Mouse (Mus musculus) mouse trophoblast stem cell (cell line): Measurements from ENCODE around the gene Eif5a2.
"Not testable (repeated sequence)": the region's sequence is repeated elsewhere in the genome, so short reads cannot be mapped to it uniquely, and the experiment has no call there.

Experiments
- in situ Hi-C, 2 experiments: fragments of 300-500 bp; cut with MseI, MboI; formaldehyde crosslinking; loops; 2 replicates in 1 of 2; 3 replicates in 1 of 2; pipeline ENCODE4 v1.15.1; 2025

The Eif5a2 gene

GRCm38 (mm10) chr3:28780994-28781393 is at the start of gene Eif5a2:
Gene Eif5a2 (plus strand): TSS chr3:28781276.
- in situ Hi-C loops = no loop called here

GRCm38 (mm10) chr3:28734712-28735111 is 46.4 kb upstream of the Eif5a2 start:
- in situ Hi-C loops = loop anchor here in 1 of 2 experiments (25.0 kb wide), 1 partner anchor 572 kb away; no protein-coding TSS in a partner anchor

GRCm38 (mm10) chr3:28736981-28737380 is 44.1 kb upstream of the Eif5a2 start:
- in situ Hi-C loops = loop anchor here in 1 of 2 experiments (25.0 kb wide), 1 partner anchor 575 kb away; no protein-coding TSS in a partner anchor

GRCm38 (mm10) chr3:28740353-28740752 is 40.7 kb upstream of the Eif5a2 start:
- in situ Hi-C loops = loop anchor here (10.0 to 25.0 kb wide), 2 partner anchors 576 to 578 kb away; no protein-coding TSS in a partner anchor

GRCm38 (mm10) chr3:28743251-28743650 is 37.8 kb upstream of the Eif5a2 start:
- in situ Hi-C loops = loop anchor here (10.0 to 25.0 kb wide), 2 partner anchors 578 to 581 kb away; no protein-coding TSS in a partner anchor

GRCm38 (mm10) chr3:28745835-28746483 is 35.1 kb upstream of the Eif5a2 start:
- in situ Hi-C loops = loop anchor here (5.0 to 25.0 kb wide), 4 partner anchors 39 to 584 kb away; no protein-coding TSS in a partner anchor

GRCm38 (mm10) chr3:28748151-28748550 is 32.9 kb upstream of the Eif5a2 start:
- in situ Hi-C loops = loop anchor here (5.0 to 25.0 kb wide), 4 partner anchors 41 to 586 kb away; no protein-coding TSS in a partner anchor

- in situ Hi-C loops = loop anchor here (5.0 to 25.0 kb wide), 4 partner anchors 42 to 587 kb away; no protein-coding TSS in a partner anchor
Measured at GRCm38 (mm10) chr3:28748956-28749355, 32.1 kb upstream of the Eif5a2 start.

- in situ Hi-C loops = no loop called here
Measured at GRCm38 (mm10) chr3:28755477-28755876, 25.6 kb upstream of the Eif5a2 start.

GRCm38 (mm10) chr3:28761225-28761789 is 19.8 kb upstream of the Eif5a2 start:
- in situ Hi-C loops = no loop called here

GRCm38 (mm10) chr3:28766935-28767334 is 14.1 kb upstream of the Eif5a2 start:
- in situ Hi-C loops = no loop called here

GRCm38 (mm10) chr3:28768222-28768621 is 12.9 kb upstream of the Eif5a2 start:
- in situ Hi-C loops = no loop called here

GRCm38 (mm10) chr3:28772919-28773318 is 8.2 kb upstream of the Eif5a2 start:
- in situ Hi-C loops = not testable (repeated sequence)

GRCm38 (mm10) chr3:28775361-28775760 is 5.7 kb upstream of the Eif5a2 start:
- in situ Hi-C loops = no loop called here

GRCm38 (mm10) chr3:28775958-28776357 is 5.1 kb upstream of the Eif5a2 start:
- in situ Hi-C loops = no loop called here

GRCm38 (mm10) chr3:28776491-28776890 is 4.6 kb upstream of the Eif5a2 start:
- in situ Hi-C loops = no loop called here

GRCm38 (mm10) chr3:28780511-28780910 is 565 bp upstream of the Eif5a2 start:
- in situ Hi-C loops = no loop called here

GRCm38 (mm10) chr3:28781422-28781821 is 346 bp downstream of the Eif5a2 start:
- in situ Hi-C loops = no loop called here

- in situ Hi-C loops = no loop called here
Measured at GRCm38 (mm10) chr3:28781848-28782247, 772 bp downstream of the Eif5a2 start.

GRCm38 (mm10) chr3:28784176-28784575 is 3.1 kb downstream of the Eif5a2 start:
- in situ Hi-C loops = no loop called here

- in situ Hi-C loops = no loop called here
Measured at GRCm38 (mm10) chr3:28794835-28795234, 13.8 kb downstream of the Eif5a2 start.

GRCm38 (mm10) chr3:28805301-28806097 is 24.4 kb downstream of the Eif5a2 start, which contains the start of gene Rpl22l1:
Gene Rpl22l1 (plus strand): TSS chr3:28805436.
- in situ Hi-C loops = no loop called here
